Mouse (Mus musculus) retina, postnatal 1 day (tissue): ENCODE measurements at regions not wholly inside any gene's neighbourhood (a gene's known extent, or its start where the extent isn't known, plus 50 kb on each side); places are given as distances from the start of the nearest gene placed in this dataset.

Experiments
- DNase-seq: peaks from one replicate; pipeline ENCODE4 v3.0.0-alpha.2; 2012

GRCm38 (mm10) chr7:51722420-51722819 is 100.6 kb downstream of the Slc17a6 start:
- no peak for DNase-seq

GRCm38 (mm10) chr7:51723955-51724354 is 102.1 kb downstream of the Slc17a6 start:
- no peak for DNase-seq

- peak; percentile 8 for DNase-seq
Measured at GRCm38 (mm10) chr7:51736285-51736684, 114.5 kb downstream of the Slc17a6 start.

GRCm38 (mm10) chr7:51739590-51739989 is 117.8 kb downstream of the Slc17a6 start:
- no peak for DNase-seq

GRCm38 (mm10) chr7:51740928-51741327 is 119.1 kb downstream of the Slc17a6 start:
- no peak for DNase-seq

GRCm38 (mm10) chr7:51742720-51743119 is 119.1 kb upstream of the Gas2 start:
- DNase-seq: no peak

GRCm38 (mm10) chr7:51745598-51745997 is 116.2 kb upstream of the Gas2 start:
- no peak for DNase-seq

- DNase-seq: peak; percentile 59
Measured at GRCm38 (mm10) chr7:51748633-51749303, 113.0 kb upstream of the Gas2 start.

- DNase-seq: peak; percentile 47
Measured at GRCm38 (mm10) chr7:51749304-51750129, 112.3 kb upstream of the Gas2 start.

- no peak for DNase-seq
Measured at GRCm38 (mm10) chr7:51750271-51750670, 111.5 kb upstream of the Gas2 start.

GRCm38 (mm10) chr7:51753062-51753461 is 108.8 kb upstream of the Gas2 start:
- no peak for DNase-seq

- DNase-seq: peak; percentile 19
Measured at GRCm38 (mm10) chr7:51754208-51754888, 107.5 kb upstream of the Gas2 start.

GRCm38 (mm10) chr7:51756218-51756617 is 105.6 kb upstream of the Gas2 start:
- DNase-seq: no peak

GRCm38 (mm10) chr7:51759536-51760153 is 102.2 kb upstream of the Gas2 start:
- DNase-seq: no peak

- no peak for DNase-seq
Measured at GRCm38 (mm10) chr7:51767066-51767465, 94.7 kb upstream of the Gas2 start.

GRCm38 (mm10) chr7:51771895-51772871 is 89.6 kb upstream of the Gas2 start:
- peak; percentile 21 for DNase-seq

- no peak for DNase-seq
Measured at GRCm38 (mm10) chr7:51775968-51776367, 85.8 kb upstream of the Gas2 start.

GRCm38 (mm10) chr7:51783070-51783776 is 78.6 kb upstream of the Gas2 start:
- no peak for DNase-seq

- DNase-seq: peak; percentile 89
Measured at GRCm38 (mm10) chr7:51783923-51784686, 77.7 kb upstream of the Gas2 start.
